Mouse (Mus musculus): ENCODE results near the gene Fbxw9.

DNA sequence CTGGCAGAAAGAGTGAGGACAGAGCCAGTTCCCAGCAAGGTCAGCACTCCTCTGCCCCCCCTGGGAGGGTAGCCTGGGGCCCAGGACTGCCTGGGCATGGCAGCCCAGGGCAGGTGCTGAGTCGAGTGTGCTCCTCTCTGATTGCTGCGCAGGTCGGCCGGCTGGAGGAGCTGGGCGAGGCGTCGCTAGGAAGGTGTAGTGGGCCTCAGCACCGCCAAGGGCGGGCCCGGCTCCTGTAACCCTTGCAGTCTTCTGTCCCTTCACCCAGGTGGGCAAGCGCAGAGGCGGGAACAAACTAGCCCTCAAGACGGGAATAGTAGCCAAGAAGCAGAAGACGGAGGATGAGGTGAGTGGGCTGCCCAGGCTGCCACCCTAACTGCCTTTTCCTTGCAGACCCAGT lies 30.6 kb upstream of the Fbxw9 start:
- TF ChIP-seq CTCF (IDR thresholded peaks at IDR 0.05) (no peak), EP300 (IDR thresholded peaks at IDR 0.05) (no peak)

Data from lung, postnatal 0 days (tissue).